ENCODE assay signal across 8 mouse cellular contexts in the genomic region with DNA sequence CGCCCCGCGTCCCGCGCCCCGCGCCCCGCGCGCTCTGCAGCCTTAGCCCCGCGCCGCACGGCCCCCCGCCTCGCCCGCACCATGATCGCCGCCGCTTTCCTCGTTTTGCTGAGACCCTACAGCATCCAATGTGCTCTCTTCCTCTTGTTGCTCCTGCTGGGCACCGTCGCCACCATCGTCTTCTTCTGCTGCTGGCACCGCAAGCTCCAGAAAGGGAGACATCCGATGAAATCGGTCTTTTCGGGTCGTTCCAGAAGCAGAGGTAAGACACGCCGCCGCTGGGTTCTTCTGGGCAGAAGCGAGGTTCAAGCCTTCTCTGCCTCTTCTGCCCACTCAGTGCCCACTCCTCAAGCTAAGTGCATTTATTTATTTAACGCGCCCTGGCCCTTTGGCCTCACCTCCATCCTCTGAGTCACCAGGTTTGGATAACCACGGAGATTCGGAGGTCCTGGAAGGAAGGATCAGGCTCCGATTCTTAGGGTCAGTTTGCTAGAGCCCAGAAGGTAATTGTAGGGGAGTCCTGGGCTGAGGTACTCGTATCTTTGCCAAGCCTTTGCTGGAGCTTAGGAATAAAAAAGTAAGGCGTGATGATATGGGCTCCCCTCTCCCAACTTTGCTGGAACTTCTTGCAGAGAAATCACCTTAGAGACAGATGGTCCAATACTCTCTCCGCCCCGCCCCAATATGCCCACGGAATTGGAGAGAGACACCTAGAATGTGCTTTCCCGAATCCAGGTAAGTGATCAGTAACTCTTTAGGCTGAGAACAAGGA. TPM values are rescaled to one million over a fixed set of nuclear protein-coding genes. Genes with fewer than 3 reads are reported as not detected.
DNase-seq lines count a peak whose midpoint lies in the region; ATAC-seq lines count a peak whose summit lies in the region.

A gene (plus strand): TSS at position 35 of the 772 bp plus-strand sequence.

- H3K27ac ChIP-seq in embryonic facial prominence, embryonic 10.5 days (replicated peaks): peak within 1 kb of the TSS; percentile 86
- no peak within 1 kb of the TSS; the same call in 1 of the 2 replicates for H3K27ac ChIP-seq in heart, embryonic 15.5 days
- H3K27ac ChIP-seq in neural tube, embryonic 12.5 days: no peak within 1 kb of the TSS

- peak within 1 kb of the TSS; percentile 73 for H3K4me3 ChIP-seq in embryonic facial prominence, embryonic 10.5 days
- H3K4me3 ChIP-seq in heart, embryonic 15.5 days: peak within 1 kb of the TSS; percentile 73
- H3K4me3 ChIP-seq in neural tube, embryonic 12.5 days: peak within 1 kb of the TSS; percentile 72

- H3K4me2 ChIP-seq in heart, embryonic 15.5 days: peak within 1 kb of the TSS; percentile 94
- H3K4me2 ChIP-seq in neural tube, embryonic 12.5 days (replicated peaks): peak within 1 kb of the TSS; percentile 81

- peaks cover 50% of the 10 kb centered on the region for H3K27me3 ChIP-seq in embryonic facial prominence, embryonic 10.5 days (replicated peaks; ENCODE audit: low read depth, poor library complexity, severe bottlenecking)
- H3K27me3 ChIP-seq in heart, embryonic 15.5 days: peaks cover 27% of the 10 kb centered on the region; the same call in 1 of the 2 replicates
- peaks cover 16% of the 10 kb centered on the region for H3K27me3 ChIP-seq in neural tube, embryonic 12.5 days (replicated peaks)

- H3K9ac ChIP-seq in heart, embryonic 15.5 days: peak within 1 kb of the TSS; percentile 64
- H3K9ac ChIP-seq in neural tube, embryonic 12.5 days: peak within 1 kb of the TSS; percentile 70

- H3K36me3 ChIP-seq in embryonic facial prominence, embryonic 10.5 days (replicated peaks): no peaks in the 10 kb centered on the region
- no peaks in the 10 kb centered on the region for H3K36me3 ChIP-seq in heart, embryonic 15.5 days
- H3K36me3 ChIP-seq in neural tube, embryonic 12.5 days: no peaks in the 10 kb centered on the region

- 5% methylated on average over 38 of the region's 44 CpGs for WGBS in embryonic facial prominence, embryonic 10.5 days
- WGBS in heart, embryonic 15.5 days: 5% methylated on average over 43 of the region's 44 CpGs
- 4% methylated on average over 44 of the region's 44 CpGs for WGBS in neural tube, embryonic 12.5 days

- intact Hi-C loops in left cerebral cortex, postnatal 10 days (cut with DNase I): loop anchor here (5.0 kb wide), 1 partner anchor 54 kb away; no protein-coding TSS in a partner anchor

- no peak for ATAC-seq in CD4-positive, CD25-positive, alpha-beta regulatory T cell, adult 4 months
- no peak for ATAC-seq in heart, embryonic 15.5 days (replicated peaks; ENCODE audit: insufficient number of reproducible peaks, insufficient read depth, low FRiP score, low read depth)
- ATAC-seq in neural tube, embryonic 12.5 days (ENCODE audit: low FRiP score, low read depth): peak; percentile 12; the same call in 1 of the 2 replicates

- no peaks in the 10 kb centered on the region for H3K9me3 ChIP-seq in embryonic facial prominence, embryonic 10.5 days
- no peaks in the 10 kb centered on the region for H3K9me3 ChIP-seq in heart, embryonic 15.5 days (replicated peaks)
- H3K9me3 ChIP-seq in neural tube, embryonic 12.5 days: no peaks in the 10 kb centered on the region

- DNase-seq in frontal cortex, adult 2 months (ENCODE audit: extremely low spot score in 1 of 2, low spot score in 1 of 2): no peak
- no peak for DNase-seq in frontal cortex, postnatal 36 days (ENCODE audit: low spot score in 2 of 2)
- DNase-seq in embryonic facial prominence, embryonic 10.5 days (ENCODE audit: low spot score): no peak
- DNase-seq in left cerebral cortex, postnatal 10 days (ENCODE audit: extremely low spot score in 1 of 2, low spot score in 2 of 2): no peak
- DNase-seq in thymus, postnatal 25 days: no peak

- H3K4me1 ChIP-seq in embryonic facial prominence, embryonic 10.5 days: peaks cover 24% of the 10 kb centered on the region
- peaks cover 22% of the 10 kb centered on the region for H3K4me1 ChIP-seq in heart, embryonic 15.5 days (replicated peaks)
- H3K4me1 ChIP-seq in neural tube, embryonic 12.5 days: peaks cover 20% of the 10 kb centered on the region; the same call in 1 of the 2 replicates

RNA-seq across cellular contexts. Expression of the gene that starts here (rescaled TPM):
- 80.7 and 80.9 TPM in 2 replicates for polyA plus RNA-seq in frontal cortex, adult 2 months (2012; rRNA removed)
- 10 to 100 TPM; 22.1 to 29.0 TPM for polyA plus RNA-seq in CD4-positive, CD25-positive, alpha-beta regulatory T cell, adult 4 months (2017; shearing (Covaris generic))
- polyA plus RNA-seq in embryonic facial prominence, embryonic 10.5 days (2016; fragmentation: Nextera tagmentation; extraction: Ambion mirVana): 17.3 and 17.4 TPM in 2 replicates
- 21.4 and 23.4 TPM in 2 replicates for polyA plus RNA-seq in heart, embryonic 15.5 days (2015; fragmentation: Nextera tagmentation; extraction: Ambion mirVana)
- 100 to 1,000 TPM; 249 to 270 TPM for total RNA-seq in left cerebral cortex, postnatal 10 days (2021)
- polyA plus RNA-seq in neural tube, embryonic 12.5 days (2016; fragmentation: Nextera tagmentation; extraction: Ambion mirVana): 42.8 and 49.1 TPM in 2 replicates
